Mouse (Mus musculus): ENCODE data around the gene Usp49. TPM values are rescaled to one million over a fixed set of nuclear protein-coding genes. Genes with fewer than 3 reads are reported as not detected.
"Not testable (repeated sequence)": the region's sequence is repeated elsewhere in the genome, so short reads cannot be mapped to it uniquely, and the experiment has no call there.

Gene Usp49
- polyA plus RNA-seq, 1 experiment = 12.4 TPM

DNA sequence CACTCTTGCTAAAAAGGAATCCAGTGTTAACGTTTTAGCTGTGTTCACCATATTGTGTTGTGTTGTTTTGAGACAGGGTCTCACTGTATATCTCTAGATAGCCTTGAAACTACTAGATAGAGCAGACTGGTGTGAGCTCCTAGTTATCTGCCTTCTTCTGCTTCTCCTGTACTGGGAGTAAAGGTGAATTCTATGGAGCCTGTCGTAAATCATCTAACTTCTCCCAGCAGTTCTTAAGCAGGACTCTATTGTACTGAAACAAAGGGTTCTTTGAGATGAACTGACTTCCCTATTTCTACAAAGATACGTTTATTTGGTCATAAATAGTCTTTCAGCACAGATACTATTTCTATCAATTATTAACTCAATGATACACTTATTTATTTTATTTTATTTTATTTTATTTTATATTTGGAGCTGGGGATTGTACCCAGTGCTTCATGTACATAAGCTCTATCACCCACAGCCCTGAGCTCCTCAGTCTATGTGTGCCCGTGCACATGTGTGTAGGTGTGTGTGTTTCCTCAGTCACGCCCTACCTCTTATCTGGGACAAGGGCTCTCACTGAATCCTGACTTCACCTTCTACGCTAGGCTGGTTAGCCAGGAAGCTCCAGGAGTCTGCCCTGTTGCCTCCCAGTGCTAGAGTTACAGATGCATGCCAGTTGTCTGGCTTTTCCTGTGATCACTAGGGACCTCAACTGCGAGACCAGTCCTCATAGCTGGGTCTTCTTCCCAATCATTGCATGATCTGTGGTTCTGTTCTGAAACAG, 3.7 kb downstream of the Usp49 start:
- no peak for DNase-seq (ENCODE audit: extremely low spot score in 1 of 2, low spot score in 1 of 2)

DNA sequence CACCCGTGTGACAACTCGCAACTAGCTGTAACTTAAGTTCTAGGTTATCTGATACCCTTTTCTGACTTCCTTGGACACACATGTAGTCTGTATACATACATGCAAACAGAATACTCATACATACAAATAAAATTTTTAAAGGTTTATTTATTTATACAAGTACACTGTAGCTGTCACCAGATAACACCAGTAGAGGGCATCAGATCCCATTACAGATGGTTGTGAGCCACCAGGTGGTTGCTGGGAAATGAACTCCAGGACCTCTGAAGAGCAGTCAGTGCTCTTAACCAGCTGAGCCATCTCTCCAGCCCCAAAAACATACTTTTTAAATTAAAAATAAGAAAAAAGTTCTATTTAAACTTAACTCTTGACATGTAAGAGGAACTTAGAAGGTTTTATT, 12.5 kb downstream of the Usp49 start:
- DNase-seq (ENCODE audit: extremely low spot score in 1 of 2, low spot score in 1 of 2) = no peak

DNA sequence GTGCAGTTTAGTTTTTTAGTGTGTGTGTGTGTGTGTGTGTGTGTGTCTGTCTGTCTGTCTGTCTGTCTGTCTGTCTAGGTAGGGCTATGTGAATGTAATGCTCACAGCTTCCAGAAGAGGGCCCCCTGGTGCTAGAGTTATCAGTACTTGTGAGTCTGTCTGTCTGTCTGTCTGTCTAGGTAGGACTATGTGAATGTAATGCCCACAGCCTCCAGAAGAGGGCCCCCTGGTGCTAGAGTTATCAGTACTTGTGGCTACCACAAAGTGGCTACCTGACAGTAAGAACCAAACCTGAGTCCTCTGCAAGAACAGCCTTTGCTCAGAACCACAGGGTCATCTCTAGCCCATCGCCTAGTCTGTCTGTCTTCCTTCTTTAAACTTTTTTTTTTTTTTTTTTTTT, 16.2 kb downstream of the Usp49 start:
- peak; percentile 36 to 63 for DNase-seq (ENCODE audit: extremely low spot score in 1 of 2, low spot score in 1 of 2)

DNA sequence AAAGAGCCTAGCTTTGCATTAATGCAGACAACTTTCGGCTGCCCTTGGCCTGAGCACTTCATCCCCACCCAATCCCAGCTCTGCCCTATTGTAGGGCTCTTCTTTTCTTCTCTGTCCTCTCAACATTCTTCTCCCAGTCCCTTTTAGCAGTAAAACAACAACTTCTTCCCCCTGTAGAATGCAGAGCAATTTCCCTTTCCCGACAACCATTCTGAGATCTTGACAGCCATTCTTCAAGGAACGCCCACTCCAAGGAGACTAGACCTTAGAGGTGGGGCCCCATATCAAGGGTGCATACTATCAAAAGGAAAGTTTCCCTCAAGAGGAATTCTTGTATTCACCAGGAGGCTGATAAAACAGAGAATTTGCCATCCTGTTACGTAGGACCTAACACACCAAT, 18.5 kb downstream of the Usp49 start:
- DNase-seq (ENCODE audit: extremely low spot score in 1 of 2, low spot score in 1 of 2) = no peak

DNA sequence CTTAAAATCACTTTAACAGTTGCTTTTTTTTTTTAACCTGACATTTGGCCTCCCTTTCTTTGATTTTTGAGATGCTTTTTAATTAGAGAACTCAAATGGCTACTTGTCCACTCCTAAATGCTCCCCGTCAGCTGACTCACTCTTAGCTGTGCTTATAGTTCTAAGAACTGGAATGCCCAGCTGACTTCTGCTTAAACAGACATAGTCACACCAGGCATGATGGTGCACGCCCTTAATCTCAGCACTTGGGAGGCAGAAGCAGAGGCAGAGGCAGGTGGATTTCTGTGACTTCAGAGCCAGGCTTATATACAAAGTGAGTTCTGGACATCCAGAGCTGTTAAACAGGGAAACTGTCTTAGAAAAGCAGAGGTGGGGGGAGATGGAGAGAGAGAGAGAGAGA, 21.5 kb downstream of the Usp49 start:
- no peak for DNase-seq (ENCODE audit: extremely low spot score in 1 of 2, low spot score in 1 of 2)

DNA sequence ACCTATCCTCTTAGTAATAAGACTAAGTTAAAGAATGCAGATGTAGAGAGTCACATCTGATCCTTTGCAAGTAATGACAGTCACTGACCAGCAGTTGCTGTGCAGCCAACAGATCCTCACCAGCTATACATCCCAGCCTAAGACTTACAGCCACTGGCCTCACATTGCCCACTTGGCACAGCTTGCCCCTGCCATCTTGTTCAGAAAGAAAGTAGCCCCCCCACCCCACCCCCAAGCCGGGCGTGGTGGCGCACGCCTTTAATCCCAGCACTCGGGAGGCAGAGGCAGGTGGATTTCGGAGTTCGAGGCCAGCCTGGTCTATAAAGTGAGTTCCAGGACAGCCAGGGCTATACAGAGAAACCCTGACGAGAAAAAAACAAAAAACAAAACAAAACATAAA, 23.9 kb downstream of the Usp49 start:
- DNase-seq (ENCODE audit: extremely low spot score in 1 of 2, low spot score in 1 of 2) = not testable (repeated sequence)

DNA sequence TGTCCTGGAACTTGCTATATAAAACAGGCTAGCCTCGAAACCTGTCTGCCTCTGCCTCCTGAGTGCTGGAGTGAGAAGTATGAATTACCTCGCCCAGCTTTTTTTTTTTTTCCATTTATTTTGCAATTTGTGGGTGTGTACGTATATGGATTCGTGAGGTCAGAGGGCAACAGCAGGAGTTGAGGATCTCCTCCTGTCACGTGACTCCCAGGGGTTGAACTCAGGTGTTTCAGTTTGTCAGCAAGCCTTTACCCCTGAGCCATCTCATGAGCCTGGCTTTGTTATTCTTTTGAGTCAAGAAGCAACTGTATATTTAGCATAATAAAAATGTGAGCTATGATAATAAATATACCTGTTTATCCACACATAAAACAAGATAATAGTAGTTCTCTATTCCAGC, 25.2 kb downstream of the Usp49 start:
- DNase-seq (ENCODE audit: extremely low spot score in 1 of 2, low spot score in 1 of 2) = no peak

DNA sequence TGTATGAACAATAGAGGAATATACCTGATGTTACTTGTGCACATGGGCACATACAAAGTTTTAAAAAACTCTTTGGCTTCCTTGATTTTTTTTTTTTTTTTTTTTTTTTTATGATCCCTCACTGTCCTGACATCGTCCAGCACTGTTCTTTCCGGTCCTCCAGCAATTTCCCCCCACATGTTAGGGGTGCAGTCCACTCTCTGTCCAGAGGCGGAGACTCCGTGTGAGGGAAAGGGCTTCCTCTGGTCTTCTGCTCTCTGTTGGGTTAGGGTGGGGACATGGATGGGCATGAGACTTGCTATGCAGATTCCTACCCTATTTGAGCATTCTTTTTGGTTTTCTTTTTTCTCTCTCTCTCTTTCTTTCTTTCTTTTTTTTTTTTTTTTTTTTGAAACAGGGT, 27.4 kb downstream of the Usp49 start:
- DNase-seq (ENCODE audit: extremely low spot score in 1 of 2, low spot score in 1 of 2) = no peak

DNA sequence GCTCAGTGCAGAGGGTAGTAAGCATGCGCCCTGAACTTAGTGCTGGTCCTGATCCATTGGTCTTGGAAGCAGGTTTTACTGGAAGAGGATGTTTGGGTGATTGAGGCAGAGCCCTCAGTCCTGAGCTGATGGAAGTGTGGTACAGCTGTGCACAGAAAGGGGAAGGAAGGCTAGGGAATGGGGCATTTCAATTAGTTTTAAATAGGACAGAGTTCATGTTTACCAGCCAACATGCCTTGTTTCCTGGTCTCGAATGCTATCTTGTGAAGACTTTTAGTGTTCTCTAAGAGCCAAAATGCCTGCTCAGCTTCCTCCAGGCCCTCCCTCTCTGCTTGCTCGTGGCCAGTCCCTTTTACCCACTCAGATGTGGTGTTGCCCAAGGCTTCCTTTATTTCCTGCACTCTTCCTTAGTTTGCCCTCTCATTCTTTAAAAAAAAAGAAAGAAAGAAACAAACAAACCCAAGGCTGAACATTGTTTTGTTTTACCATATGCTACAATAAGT, 28.3 kb downstream of the Usp49 start:
- no peak for DNase-seq (ENCODE audit: extremely low spot score in 1 of 2, low spot score in 1 of 2)

DNA sequence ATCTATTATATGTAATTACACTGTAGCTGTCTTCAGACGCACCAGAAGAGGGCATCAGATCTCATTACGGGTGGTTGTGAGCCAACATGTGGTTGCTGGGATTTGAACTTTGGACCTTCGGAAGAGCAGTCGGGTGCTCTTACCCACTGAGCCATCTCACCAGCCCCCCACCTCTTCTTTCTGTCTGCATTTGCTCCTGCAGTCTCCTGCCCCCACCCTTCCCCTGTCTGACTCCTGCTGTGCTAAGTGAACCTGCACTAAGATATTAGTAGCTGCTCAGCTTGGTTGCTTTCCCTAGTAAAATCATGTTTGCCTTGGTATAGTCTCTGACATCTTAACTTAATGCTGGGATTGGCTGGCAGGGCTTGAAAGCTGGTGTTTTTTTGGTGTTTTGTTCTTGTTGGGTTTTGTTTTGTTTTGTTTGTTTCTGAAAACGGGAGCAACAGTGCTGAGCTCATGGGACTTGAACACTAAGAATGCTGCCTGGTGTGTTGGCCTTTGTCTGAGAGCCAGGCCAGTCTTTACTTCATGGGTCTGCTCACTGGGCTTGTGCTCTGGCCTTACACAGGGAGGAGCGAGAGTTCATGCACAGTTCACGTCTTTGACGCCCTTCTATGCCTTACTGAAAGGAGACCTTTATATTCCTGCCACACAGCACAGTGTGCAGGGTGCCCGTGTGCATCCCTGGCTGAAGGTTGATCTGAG, 32.7 kb downstream of the Usp49 start:
- no peak for DNase-seq (ENCODE audit: extremely low spot score in 1 of 2, low spot score in 1 of 2)

DNA sequence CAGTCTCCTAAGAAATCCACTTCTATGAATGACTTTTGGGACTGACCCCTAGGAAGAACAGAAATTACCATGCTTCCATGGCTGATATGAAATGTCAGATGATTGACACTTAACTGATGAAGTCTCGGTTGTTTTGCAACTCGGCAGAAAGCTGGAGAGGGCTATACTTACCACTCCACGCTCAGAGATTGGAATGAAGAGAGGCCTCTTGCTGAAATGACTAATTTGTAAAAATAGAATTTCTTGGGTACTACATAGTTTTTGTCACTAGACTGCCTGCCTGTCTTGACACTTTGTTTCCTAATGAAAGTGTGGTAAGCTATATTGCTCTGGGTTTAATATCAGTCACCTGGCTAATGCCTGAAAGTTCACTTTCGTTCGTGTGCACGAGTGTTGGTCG, 34.0 kb downstream of the Usp49 start:
- DNase-seq (ENCODE audit: extremely low spot score in 1 of 2, low spot score in 1 of 2) = no peak

DNA sequence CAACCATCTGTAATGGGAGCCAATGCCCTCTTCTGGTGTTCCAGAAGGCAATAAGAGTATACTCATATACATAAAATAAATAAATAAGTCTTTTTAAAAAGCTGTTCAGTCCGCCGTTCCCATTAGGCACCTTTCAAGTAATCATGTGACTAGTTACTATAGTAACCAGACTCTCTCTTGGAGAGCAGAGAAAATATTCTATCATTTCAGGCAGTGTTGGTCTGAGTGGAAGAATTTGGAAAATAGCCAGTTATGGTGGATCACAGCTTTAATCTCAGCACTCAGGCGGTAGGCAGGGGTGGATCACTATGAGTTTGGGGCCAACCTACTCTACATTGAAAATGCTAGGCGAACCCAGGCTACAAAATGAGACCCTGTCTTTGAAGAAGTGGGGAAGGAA, 38.7 kb downstream of the Usp49 start:
- no peak for DNase-seq (ENCODE audit: extremely low spot score in 1 of 2, low spot score in 1 of 2)

DNA sequence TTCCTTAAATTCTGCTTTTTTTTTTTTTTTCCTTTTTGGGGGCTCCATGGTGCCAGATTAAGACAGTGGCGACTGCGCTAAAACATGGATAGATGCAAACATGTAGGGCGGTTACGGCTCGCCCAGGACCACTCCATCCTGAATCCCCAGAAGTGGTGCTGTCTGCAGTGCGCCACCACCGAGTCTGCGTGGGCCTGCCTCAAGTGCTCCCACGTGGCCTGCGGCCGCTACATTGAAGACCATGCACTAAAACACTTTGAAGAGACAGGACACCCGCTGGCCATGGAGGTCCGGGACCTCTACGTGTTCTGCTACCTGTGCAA, 41.5 kb downstream of the Usp49 start:
- DNase-seq (ENCODE audit: extremely low spot score in 1 of 2, low spot score in 1 of 2) = no peak

DNA sequence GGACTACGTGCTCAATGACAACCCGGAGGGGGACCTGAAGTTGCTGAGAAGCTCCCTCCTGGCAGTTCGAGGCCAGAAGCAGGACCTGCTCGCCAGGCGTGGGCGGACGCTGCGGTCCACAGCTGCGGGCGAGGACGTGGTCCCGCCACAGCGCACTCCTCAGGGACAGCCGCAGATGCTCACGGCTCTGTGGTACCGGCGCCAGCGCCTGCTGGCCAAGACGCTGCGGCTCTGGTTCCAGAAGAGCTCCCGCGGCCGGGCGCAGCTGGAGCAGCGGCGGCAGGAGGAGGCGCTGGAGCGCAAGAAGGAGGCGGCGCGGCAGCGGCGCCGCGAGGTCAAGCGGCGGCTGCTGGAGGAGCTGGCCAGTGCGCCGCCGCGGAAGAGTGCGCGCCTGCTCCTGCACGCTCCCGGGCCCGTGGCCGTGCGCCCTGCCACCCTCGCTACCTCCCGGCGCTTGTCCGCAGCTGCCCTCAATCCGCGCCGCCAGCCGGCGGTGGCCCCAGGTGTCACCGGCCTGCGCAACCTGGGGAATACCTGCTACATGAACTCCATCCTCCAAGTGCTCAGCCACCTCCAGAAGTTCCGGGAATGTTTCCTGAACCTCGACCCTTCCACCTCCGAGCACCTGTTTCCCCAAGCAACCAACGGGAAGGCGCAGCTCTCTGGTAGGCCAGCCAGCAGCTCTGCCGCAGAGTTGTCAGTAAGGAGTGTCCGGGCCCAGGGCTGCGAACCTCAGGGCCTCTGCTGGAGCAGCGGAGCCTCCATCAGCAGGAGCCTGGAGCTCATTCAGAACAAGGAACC, 42.0 kb downstream of the Usp49 start:
- peak in 1 of 2 experiments; percentile 48 for DNase-seq (ENCODE audit: extremely low spot score in 1 of 2, low spot score in 1 of 2)

DNA sequence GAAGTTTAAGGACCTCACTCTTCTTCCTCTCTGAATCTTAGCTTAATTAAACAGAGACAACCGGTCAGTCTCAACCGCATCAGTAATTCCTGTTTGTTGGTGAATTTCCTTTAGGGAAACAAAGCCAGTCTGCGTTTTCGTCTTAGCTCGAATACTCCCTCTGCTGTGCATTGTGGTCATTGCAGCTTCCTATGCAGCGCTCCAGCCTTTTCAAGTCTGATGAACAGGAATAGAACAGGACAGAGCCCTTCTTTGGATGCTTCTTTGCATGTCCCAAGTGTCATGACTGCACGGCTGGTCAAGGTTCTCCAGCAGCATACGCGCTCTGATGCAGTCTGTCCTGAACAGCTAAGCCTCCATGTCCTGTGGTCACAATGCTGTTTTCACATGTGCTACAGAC, 46.1 kb downstream of the Usp49 start:
- DNase-seq (ENCODE audit: extremely low spot score in 1 of 2, low spot score in 1 of 2) = peak; percentile 62 to 91

DNA sequence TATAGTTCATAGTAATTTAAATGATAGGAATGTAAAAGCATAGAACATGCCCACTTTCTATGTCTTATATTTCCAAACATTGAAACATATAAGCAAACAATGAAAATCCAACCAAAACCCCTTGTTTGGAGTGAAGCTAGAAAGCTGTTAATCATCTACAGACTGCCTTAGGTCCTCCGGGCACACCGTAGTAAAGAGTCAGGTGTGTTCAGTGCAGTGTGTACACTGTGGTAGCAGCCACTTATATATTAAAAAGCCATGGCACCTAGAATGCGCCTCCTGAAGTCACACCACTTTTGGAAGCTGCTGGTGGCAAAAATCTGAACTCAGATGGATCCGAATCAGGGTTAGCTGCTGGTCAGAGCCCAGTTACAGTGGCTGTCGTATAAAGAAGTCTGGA, 47.7 kb downstream of the Usp49 start:
- DNase-seq (ENCODE audit: extremely low spot score in 1 of 2, low spot score in 1 of 2) = no peak

DNA sequence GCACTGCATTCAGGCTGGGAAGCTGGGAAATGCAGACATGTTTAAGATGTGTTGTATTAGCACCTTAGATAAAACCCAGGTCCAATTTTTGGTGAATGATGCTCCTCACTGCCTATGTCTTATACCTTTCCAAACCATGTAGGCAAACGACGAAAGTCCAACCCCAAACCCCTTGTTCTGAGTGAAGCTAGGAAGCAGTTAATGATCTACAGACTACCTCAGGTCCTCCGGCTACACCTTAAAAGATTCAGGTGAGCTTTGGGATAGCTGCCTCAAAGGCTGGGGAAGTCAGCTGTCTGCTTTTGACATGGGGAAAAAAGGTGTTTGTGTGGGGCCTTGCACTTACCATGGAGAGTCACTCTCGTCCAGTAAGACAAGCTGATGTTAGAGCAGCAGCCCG, 48.2 kb downstream of the Usp49 start:
- no peak for DNase-seq (ENCODE audit: extremely low spot score in 1 of 2, low spot score in 1 of 2)

DNA sequence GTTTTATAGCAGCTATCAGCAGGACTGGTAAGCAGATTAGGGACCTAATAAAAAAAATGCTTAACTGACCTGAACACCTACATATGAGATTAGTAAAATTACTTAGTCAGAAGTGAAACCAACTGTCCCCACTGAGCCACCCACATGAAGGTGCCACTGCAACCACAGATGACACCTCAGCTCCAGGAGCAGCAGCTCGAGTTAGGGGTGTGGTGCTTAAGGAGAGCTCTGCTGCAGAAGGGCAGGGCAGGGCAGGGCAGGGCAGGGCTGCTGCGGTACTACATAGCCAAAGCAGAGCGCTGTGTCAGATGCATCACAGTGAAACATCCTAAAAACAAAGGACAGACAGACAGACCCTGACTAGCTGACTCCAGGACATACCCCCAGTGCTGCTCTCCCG, 52.3 kb downstream of the Usp49 start:
- DNase-seq (ENCODE audit: extremely low spot score in 1 of 2, low spot score in 1 of 2) = no peak

DNA sequence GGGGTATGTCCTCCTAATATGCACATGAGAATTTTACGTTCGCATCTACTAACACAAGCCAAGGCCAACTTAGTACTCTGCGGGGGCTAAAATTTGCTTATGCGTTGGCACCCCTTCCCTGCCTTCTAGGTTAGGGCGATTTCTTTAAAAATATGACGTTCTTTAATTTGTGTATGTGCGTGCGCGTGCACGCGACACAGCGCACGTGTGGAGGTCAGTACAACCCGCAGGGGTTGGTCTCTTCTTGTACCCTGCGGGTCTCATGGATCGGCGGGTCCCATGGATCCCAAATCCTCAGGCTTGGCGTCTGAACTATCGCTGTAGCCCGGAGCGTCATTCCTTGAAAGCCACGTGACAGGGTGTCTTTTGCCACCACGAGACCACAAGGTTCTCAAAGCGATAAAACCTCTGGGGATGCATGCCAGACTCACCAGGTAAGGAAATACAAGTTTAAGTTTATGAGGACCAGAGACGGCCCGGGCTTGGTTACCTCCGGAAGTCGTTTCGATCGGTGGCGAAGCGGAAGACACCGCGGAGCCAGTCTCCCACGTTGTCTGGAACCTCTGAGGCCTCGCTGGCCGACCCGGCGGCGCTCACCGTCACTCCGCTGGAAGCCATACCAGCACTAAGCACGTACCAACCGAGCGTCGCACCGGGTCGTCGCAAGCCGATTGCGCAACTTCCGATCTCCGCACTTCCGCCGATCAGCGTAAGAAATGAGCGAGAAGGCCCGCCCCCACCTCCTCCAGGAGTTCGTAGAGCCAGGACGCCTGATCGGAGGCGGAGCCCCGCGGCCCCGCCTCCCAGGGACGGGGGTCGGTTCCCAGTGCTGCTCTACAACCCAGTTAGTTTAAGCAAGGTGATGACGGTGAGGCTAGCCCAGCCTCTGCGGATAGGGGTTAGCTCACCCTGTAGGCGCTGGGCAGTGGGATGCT, 57.2 kb downstream of the Usp49 start:
- DNase-seq (ENCODE audit: extremely low spot score in 1 of 2, low spot score in 1 of 2) = peak; percentile 92 to 98

DNA sequence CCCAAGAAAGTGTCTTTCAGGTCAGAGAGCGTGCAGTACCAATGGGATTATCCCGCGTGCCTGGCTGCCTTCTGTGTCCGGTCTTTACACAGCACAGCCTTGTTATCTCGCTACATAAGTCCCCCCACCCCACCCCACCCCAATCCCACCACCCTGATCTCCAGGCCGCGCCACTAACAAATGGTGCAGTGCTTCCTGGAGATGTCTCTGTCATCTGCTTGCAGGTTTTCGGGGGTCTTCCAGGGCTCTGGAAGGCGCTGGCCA, 57.8 kb downstream of the Usp49 start, which contains the start of gene Tomm6:
Tomm6 (minus strand) TSS at position 43 of the 264 bp plus-strand sequence.
- DNase-seq (ENCODE audit: extremely low spot score in 1 of 2, low spot score in 1 of 2) = no peak

All from frontal cortex, adult 2 months (tissue).